Mouse (Mus musculus) megakaryocyte-erythroid progenitor cell, adult 5-6 weeks (primary cell): ENCODE measurements around the gene Tecta. TPM values are rescaled to one million over a fixed set of nuclear protein-coding genes. Genes with fewer than 3 reads are reported as not detected.

ENCODE experiments used
- ATAC-seq: replicated peaks from 2 replicates; pipeline ENCODE4 v1.8.0; 2016; ENCODE audit warnings: mild to moderate bottlenecking, inconsistent platforms; ENCODE audit not compliant: severe bottlenecking, poor library complexity, low FRiP score, low TSS enrichment
- total RNA-seq, 2 experiments: library from RNA; stranded (forward) in 1 of 2; stranded (reverse) in 1 of 2; fragments of 200-1000, 215-1000 nt in 1 of 2; fragments of >200 nt in 1 of 2; fragmentation: Nextera tagmentation in 1 of 2; gene quantifications; 2 replicates each; pipeline ENCODE4 v1.2.3; 2014 to 2017

Gene Tecta
- total RNA-seq, 2 experiments from 2014 or later, result not detected

DNA sequence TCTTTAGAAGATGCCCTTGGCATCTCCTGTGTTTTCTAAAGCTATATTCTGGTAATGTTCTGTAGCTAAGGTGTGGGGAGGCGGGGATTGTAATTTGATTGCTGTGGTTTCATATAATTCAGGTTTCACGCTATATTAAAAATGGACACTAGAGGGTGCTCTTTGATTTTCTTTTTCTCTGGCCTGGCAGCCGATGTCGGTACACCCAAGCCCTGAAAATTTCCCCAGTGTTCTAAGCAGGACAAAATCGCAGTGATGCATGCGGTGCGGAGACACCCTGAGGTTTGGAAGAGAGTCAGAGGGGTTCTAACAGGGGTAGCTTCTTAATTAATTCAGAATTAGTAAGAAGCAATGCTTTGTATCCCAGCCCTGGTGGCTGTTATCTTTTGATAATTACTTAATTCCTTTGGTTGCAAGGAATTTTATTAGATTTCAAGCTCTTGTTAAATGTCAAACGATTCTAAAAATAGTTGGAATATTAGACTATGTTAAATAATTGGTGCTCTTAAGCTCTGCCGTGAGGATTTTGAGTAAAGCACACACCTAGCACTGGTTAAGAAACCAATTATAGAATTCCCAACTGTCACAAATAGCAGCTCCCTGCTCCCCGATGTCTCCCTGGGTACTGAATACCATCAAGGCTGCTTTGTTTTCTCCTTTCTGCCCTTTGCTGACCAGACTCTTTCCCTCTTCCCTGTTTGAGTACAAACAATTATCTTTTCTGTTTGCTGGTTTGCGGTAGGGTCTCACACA is 72.9 kb downstream of the Tecta start:
- ATAC-seq, result peak; percentile 50; the same call in 1 of the 2 replicates

- no peak for ATAC-seq
These were observed 74.9 kb downstream of the Tecta start for GRCm38 (mm10) chr9:42324640-42325394.

GRCm38 (mm10) chr9:42323238-42323637 is 76.5 kb downstream of the Tecta start:
- no peak for ATAC-seq

DNA sequence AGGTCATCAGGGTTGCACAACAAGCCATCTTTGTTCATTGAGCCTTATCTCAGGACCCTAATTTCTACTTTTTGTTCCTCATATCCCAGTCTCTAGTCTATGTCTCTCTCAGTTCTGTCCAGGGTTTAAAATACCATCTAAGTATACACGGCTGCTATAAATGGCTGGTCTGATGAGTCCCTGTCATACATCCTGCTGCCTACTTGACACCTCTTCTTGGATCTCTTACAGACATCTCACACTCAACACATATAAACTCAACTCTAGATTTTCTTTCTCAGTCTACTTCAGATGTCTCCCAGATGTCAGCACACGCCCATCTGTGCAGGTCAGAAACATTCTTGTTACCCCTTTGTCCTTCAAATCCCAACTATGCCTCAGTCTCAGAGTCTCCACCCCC is 78.3 kb downstream of the Tecta start:
- ATAC-seq, result no peak

DNA sequence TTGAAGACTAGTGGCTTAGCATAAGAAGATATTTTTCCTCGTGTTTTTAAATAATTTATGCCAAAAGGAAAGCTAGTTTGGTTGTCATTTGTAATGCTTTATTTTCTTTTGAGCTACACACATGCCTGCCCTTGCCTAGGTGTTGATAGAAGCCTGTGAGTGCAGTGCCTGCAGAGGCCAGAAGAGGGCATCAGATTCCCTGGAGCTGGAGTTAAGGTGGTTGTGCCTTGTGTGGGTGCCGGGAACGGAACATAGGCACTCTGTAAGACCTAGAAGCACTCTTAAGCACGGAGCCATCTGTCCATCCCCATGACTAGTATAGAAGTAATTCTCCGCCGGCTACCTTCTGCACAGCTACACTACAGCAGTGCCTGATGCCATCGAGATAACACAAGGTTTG is 79.1 kb downstream of the Tecta start:
- no peak for ATAC-seq

- no peak for ATAC-seq
These were observed 81.2 kb downstream of the Tecta start for GRCm38 (mm10) chr9:42318455-42318987.

- ATAC-seq, result no peak
These were observed 82.4 kb downstream of the Tecta start for GRCm38 (mm10) chr9:42317337-42317736.

- ATAC-seq, result no peak
These were observed 83.9 kb downstream of the Tecta start for GRCm38 (mm10) chr9:42315816-42316215.

GRCm38 (mm10) chr9:42314959-42315358 is 84.8 kb downstream of the Tecta start:
- ATAC-seq, result no peak

- no peak for ATAC-seq
These were observed 85.3 kb downstream of the Tecta start for GRCm38 (mm10) chr9:42314388-42314787.

DNA sequence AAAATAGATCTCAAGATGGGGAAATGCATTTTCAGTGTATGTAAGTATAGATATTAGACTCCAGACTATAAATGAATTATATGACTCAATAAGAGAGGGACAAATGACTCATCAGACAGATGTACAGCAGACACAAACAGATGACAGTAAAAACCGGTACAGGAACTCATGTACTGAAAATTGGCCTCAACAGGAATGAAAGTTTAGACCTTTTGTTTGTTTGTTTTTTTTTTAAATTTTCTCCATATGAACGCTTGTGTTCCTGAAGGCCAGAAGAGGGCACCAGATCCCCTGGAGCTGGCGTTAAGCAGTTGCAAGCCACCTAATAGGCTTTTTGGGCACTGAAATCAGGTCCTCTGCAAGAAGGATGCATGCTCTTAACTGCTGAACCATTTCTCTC is 85.9 kb downstream of the Tecta start:
- ATAC-seq, result no peak

DNA sequence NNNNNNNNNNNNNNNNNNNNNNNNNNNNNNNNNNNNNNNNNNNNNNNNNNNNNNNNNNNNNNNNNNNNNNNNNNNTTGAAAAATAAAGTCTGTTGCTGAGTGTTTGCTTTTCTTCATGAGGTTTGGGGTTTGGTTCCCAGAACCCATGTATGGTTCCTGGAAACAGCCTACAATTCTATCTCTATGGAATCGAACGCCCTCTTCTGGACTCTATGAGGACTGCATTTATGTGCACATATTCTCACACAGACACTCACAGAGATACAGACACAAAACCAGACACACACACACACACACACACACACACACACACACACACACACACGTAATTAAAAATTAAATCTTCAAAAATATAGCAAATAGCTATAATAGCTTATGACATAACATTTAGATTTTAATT is 88.4 kb downstream of the Tecta start:
- ATAC-seq, result no peak

GRCm38 (mm10) chr9:42303894-42304293 is 95.8 kb downstream of the Tecta start:
- ATAC-seq, result no peak

DNA sequence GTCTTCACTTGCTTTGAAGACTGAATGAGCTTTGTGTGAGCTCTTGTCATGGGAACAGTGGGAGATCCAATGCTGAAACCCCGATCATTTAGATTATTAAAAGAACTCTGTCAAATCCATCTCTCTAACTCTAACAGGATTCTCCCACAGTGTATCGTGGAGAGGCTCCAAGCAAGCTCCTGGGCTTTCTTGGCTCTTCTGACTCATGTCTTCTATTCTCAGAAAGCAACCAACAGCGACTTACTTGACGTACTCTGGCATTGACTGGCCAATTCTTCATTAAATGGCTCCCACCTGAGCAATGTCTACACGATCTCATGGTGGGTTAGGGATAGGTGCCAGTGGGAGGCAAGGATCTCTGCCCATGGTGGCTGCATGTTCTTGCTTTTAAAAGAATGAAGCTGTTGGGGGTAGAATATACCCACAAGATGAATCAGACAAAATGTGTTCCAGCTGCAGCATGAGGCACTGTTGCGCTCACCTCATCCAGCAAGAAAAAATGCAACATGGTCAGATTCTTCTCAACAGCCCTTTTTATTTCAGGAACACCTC is 98.6 kb downstream of the Tecta start:
- ATAC-seq, result no peak

DNA sequence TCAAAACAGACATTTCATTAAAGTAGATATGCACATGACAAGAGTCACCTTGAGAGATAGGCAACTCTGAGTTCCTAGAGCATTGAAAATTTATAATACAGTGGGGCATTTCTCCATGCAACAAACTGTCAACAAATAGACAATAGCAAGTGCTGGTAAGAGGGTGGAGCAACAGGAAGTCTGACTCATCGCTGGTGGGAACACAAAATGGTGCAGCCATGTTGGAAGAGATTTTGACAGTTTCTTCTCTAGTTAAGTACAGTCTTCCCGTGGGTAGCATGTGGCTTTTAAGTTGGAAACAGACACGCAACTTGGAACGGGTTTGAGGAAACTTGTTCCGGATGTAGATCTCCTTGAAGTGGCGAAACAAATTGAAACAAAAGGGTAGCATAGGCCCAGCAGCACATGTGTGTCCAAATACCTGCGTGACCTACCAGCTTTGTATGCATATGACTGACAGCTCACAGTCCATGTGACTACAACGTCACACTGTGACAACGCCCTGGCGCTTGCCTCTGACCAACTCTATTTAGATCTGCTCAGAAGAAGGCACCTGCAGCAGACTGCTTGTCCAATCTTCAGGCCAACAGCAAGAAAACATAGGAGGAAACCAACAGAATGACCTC is 103.3 kb downstream of the Tecta start:
- ATAC-seq, result no peak

- no peak for ATAC-seq
These were observed 105.6 kb downstream of the Tecta start for GRCm38 (mm10) chr9:42294131-42294530.

GRCm38 (mm10) chr9:42293596-42293995 is 106.1 kb downstream of the Tecta start:
- no peak for ATAC-seq

- ATAC-seq, result no peak
These were observed 106.7 kb downstream of the Tecta start for GRCm38 (mm10) chr9:42293051-42293450.

- no peak for ATAC-seq
These were observed 120.1 kb downstream of the Tecta start for GRCm38 (mm10) chr9:42279676-42280075.
